ENCODE assay signal across 8 mouse cellular contexts in the genomic region with DNA sequence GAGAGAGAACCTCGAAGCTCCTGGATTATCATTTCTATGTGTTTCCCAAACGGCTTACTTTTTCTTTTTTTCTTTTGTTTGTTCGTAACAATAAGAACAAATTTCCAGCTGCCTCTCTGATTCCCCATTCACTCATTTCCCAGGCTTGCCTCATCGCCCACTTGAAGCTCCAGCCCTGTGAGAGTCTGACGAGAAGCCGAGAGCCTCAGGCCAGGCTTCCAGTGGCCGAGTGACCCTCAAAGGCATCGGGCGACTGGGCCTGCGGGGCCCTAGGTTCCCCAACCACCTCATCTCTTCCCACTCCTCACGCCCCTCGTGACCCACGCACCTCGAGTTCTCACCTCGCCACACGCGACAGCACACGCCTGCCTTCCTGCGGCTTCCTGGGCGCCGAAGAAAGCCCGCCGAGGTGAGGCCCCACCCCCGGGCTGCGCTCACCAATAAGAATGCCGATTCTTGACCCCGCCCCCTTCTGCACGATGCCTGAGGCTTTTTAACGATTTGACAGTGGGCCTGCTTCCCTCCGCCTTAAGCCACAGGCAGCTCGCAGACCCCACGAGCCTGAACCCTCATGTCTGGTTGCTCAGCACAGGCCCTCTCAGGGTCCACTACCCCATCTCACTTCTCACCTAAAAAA. TPM values are rescaled to one million over a fixed set of nuclear protein-coding genes. Genes with fewer than 3 reads are reported as not detected.
DNase-seq lines count a peak whose midpoint lies in the region; ATAC-seq lines count a peak whose summit lies in the region.

No protein-coding gene starts in this region.

- peak; percentile 55 for DNase-seq in kidney, postnatal 10 days
- no peak for DNase-seq in kidney, adult 9 months
- no peak for DNase-seq in layer of hippocampus, adult 9-10 months (ENCODE audit: low spot score)
- DNase-seq in left cerebral cortex, adult 8-10 months (ENCODE audit: low spot score in 2 of 2) = no peak
- DNase-seq in adrenal gland, adult 8-10 months = no peak

- no peaks in the 10 kb centered on the region for H3K27me3 ChIP-seq in forebrain, embryonic 13.5 days
- H3K27me3 ChIP-seq in liver, embryonic 12.5 days (replicated peaks) = peaks cover 3% of the 10 kb centered on the region; the same call in 1 of the 2 replicates
- H3K27me3 ChIP-seq in neural tube, embryonic 15.5 days (replicated peaks) = no peaks in the 10 kb centered on the region

- 50% methylated on average over 32 of the region's 32 CpGs for WGBS in forebrain, embryonic 13.5 days
- WGBS in liver, embryonic 12.5 days (ENCODE audit: insufficient replicate concordance) = 44% methylated on average over 32 of the region's 32 CpGs
- 45% methylated on average over 32 of the region's 32 CpGs for WGBS in neural tube, embryonic 15.5 days

- H3K4me1 ChIP-seq in forebrain, embryonic 13.5 days = no peaks in the 10 kb centered on the region
- H3K4me1 ChIP-seq in liver, embryonic 12.5 days = peaks cover 7% of the 10 kb centered on the region
- 0 out of 2 replicates have a peak, but pooled peaks cover 3% of the 10 kb centered on the region for H3K4me1 ChIP-seq in neural tube, embryonic 15.5 days

- H3K9me3 ChIP-seq in forebrain, embryonic 13.5 days (replicated peaks) = no peaks in the 10 kb centered on the region
- H3K9me3 ChIP-seq in liver, embryonic 12.5 days (replicated peaks) = no peaks in the 10 kb centered on the region
- no peaks in the 10 kb centered on the region for H3K9me3 ChIP-seq in neural tube, embryonic 15.5 days (replicated peaks)

- H3K4me2 ChIP-seq in forebrain, embryonic 13.5 days = peak overlapping the region; percentile 49
- H3K4me2 ChIP-seq in liver, embryonic 12.5 days = peak overlapping the region; percentile 58
- H3K4me2 ChIP-seq in neural tube, embryonic 15.5 days = peak overlapping the region; percentile 56

- no peak overlapping the region for H3K27ac ChIP-seq in forebrain, embryonic 13.5 days
- no peak overlapping the region for H3K27ac ChIP-seq in liver, embryonic 12.5 days
- no peak overlapping the region for H3K27ac ChIP-seq in neural tube, embryonic 15.5 days (replicated peaks)

- H3K9ac ChIP-seq in forebrain, embryonic 13.5 days = no peak overlapping the region
- H3K9ac ChIP-seq in liver, embryonic 12.5 days = peak overlapping the region; percentile 44; the same call in 1 of the 2 replicates
- no peak overlapping the region; the same call in 1 of the 2 replicates for H3K9ac ChIP-seq in neural tube, embryonic 15.5 days (replicated peaks)

- ATAC-seq in forebrain, embryonic 13.5 days = peak; percentile 24; the same call in 1 of the 2 replicates
- ATAC-seq in liver, embryonic 12.5 days = peak; percentile 68
- ATAC-seq in neural tube, embryonic 15.5 days (ENCODE audit: low FRiP score) = peak; percentile 69

- no peaks in the 10 kb centered on the region for H3K36me3 ChIP-seq in forebrain, embryonic 13.5 days (ENCODE audit: poor library complexity, severe bottlenecking)
- H3K36me3 ChIP-seq in liver, embryonic 12.5 days = no peaks in the 10 kb centered on the region
- no peaks in the 10 kb centered on the region for H3K36me3 ChIP-seq in neural tube, embryonic 15.5 days

- H3K4me3 ChIP-seq in forebrain, embryonic 13.5 days = peak overlapping the region; percentile 23
- H3K4me3 ChIP-seq in liver, embryonic 12.5 days = peak overlapping the region; percentile 14; the same call in 1 of the 2 replicates
- H3K4me3 ChIP-seq in neural tube, embryonic 15.5 days (replicated peaks) = peak overlapping the region; percentile 36

RNA-seq across cellular contexts. Expression of gene Ccdc36, which starts 3.3 kb away (rescaled TPM):
- polyA plus RNA-seq in forebrain, embryonic 13.5 days (2015; fragmentation: Nextera tagmentation; extraction: Ambion mirVana) = 1.1 and 1.2 TPM in 2 replicates
- 0.55 TPM in 2 replicates for polyA plus RNA-seq in liver, embryonic 12.5 days (2016; fragmentation: Nextera tagmentation; extraction: Ambion mirVana)
- polyA plus RNA-seq in neural tube, embryonic 15.5 days (2015; fragmentation: Nextera tagmentation; extraction: Ambion mirVana) = 1.3 and 1.7 TPM in 2 replicates
- under 1 TPM; 0.15 to 0.37 (median 0.22) TPM for total RNA-seq in left cerebral cortex, adult 8-10 months (2022)
- under 1 TPM in 1 of 4 experiments, not detected in 3; 0.10 TPM for total RNA-seq in adrenal gland, adult 8-10 months (2022)

RNA-seq across cellular contexts. Expression of gene BC048562, which starts 4.7 kb away (rescaled TPM):
- not detected in 2 replicates for polyA plus RNA-seq in forebrain, embryonic 13.5 days (2015; fragmentation: Nextera tagmentation; extraction: Ambion mirVana)
- not detected in 2 replicates for polyA plus RNA-seq in liver, embryonic 12.5 days (2016; fragmentation: Nextera tagmentation; extraction: Ambion mirVana)
- polyA plus RNA-seq in neural tube, embryonic 15.5 days (2015; fragmentation: Nextera tagmentation; extraction: Ambion mirVana) = not detected in 2 replicates
- not detected for total RNA-seq in left cerebral cortex, adult 8-10 months (2022)
- not detected for total RNA-seq in adrenal gland, adult 8-10 months (2022)

RNA-seq across cellular contexts. Expression of gene Ccdc71, which starts 28.8 kb away (rescaled TPM):
- polyA plus RNA-seq in forebrain, embryonic 13.5 days (2015; fragmentation: Nextera tagmentation; extraction: Ambion mirVana) = 50.1 and 53.8 TPM in 2 replicates
- 28.5 and 32.9 TPM in 2 replicates for polyA plus RNA-seq in liver, embryonic 12.5 days (2016; fragmentation: Nextera tagmentation; extraction: Ambion mirVana)
- 53.7 and 64.4 TPM in 2 replicates for polyA plus RNA-seq in neural tube, embryonic 15.5 days (2015; fragmentation: Nextera tagmentation; extraction: Ambion mirVana)
- 10 to 100 TPM; 35.8 to 46.5 (median 38.4) TPM for total RNA-seq in left cerebral cortex, adult 8-10 months (2022)
- total RNA-seq in adrenal gland, adult 8-10 months (2022) = 10 to 100 TPM; 46.6 to 56.5 (median 52.7) TPM

RNA-seq across cellular contexts. Expression of gene Klhdc8b, which starts 29.8 kb away (rescaled TPM):
- polyA plus RNA-seq in forebrain, embryonic 13.5 days (2015; fragmentation: Nextera tagmentation; extraction: Ambion mirVana) = 54.1 and 63.9 TPM in 2 replicates
- polyA plus RNA-seq in liver, embryonic 12.5 days (2016; fragmentation: Nextera tagmentation; extraction: Ambion mirVana) = 17.7 and 18.8 TPM in 2 replicates
- 58.4 and 59.8 TPM in 2 replicates for polyA plus RNA-seq in neural tube, embryonic 15.5 days (2015; fragmentation: Nextera tagmentation; extraction: Ambion mirVana)
- total RNA-seq in left cerebral cortex, adult 8-10 months (2022) = 10 to 100 TPM; 28.8 to 38.0 (median 34.0) TPM
- total RNA-seq in adrenal gland, adult 8-10 months (2022) = 10 to 100 TPM; 19.7 to 48.3 (median 33.1) TPM

RNA-seq across cellular contexts. Expression of gene 1700102P08Rik, which starts 38.9 kb away (rescaled TPM):
- polyA plus RNA-seq in forebrain, embryonic 13.5 days (2015; fragmentation: Nextera tagmentation; extraction: Ambion mirVana) = 1.5 and 2.0 TPM in 2 replicates
- 0.32 and 0.59 TPM in 2 replicates for polyA plus RNA-seq in liver, embryonic 12.5 days (2016; fragmentation: Nextera tagmentation; extraction: Ambion mirVana)
- 1.1 and 1.3 TPM in 2 replicates for polyA plus RNA-seq in neural tube, embryonic 15.5 days (2015; fragmentation: Nextera tagmentation; extraction: Ambion mirVana)
- total RNA-seq in left cerebral cortex, adult 8-10 months (2022) = 1 to 10 TPM in 3 of 4 experiments, under 1 TPM in 1; 0.81 to 2.0 (median 1.8) TPM
- 1 to 10 TPM in 3 of 4 experiments, under 1 TPM in 1; 0.96 to 1.6 (median 1.3) TPM for total RNA-seq in adrenal gland, adult 8-10 months (2022)
